Mouse (Mus musculus) G1E (cell line): ENCODE data around the gene Atf7ip. TPM values are rescaled to one million over a fixed set of nuclear protein-coding genes. Genes with fewer than 3 reads are reported as not detected.
A peak's percentile ranks its signal among the peaks of the same experiment; 100 is the strongest.

ENCODE experiments used
- ATAC-seq: 2 replicates; pipeline ENCODE4 v1.8.0; 2016; ENCODE audit warnings: mild to moderate bottlenecking; ENCODE audit not compliant: insufficient number of reproducible peaks, poor library complexity, low FRiP score, severe bottlenecking; ENCODE audit errors: extremely low read depth
- DNase-seq: peaks from one replicate; pipeline ENCODE4 v3.0.0; 2012; ENCODE audit warnings: low spot score
- H3K27me3 ChIP-seq: 2 replicates; pipeline ENCODE4 v1.6.1; 2012; ENCODE audit warnings: mild to moderate bottlenecking, low read length, inconsistent platforms; ENCODE audit not compliant: insufficient read depth
- H3K36me3 ChIP-seq: replicated peaks from 2 replicates; pipeline ENCODE3; 2012; ENCODE audit warnings: mild to moderate bottlenecking, inconsistent platforms
- H3K4me1 ChIP-seq: 2 replicates; pipeline ENCODE4 v1.6.1; 2012; ENCODE audit warnings: low read depth, low read length, inconsistent platforms, mixed read lengths; ENCODE audit not compliant: insufficient read depth
- H3K4me3 ChIP-seq: 2 replicates; pipeline ENCODE4 v1.5.1; 2012; ENCODE audit warnings: low read depth, mild to moderate bottlenecking, inconsistent platforms, low read length, moderate library complexity, mixed read lengths
- H3K9me3 ChIP-seq: replicated peaks from 2 replicates; pipeline ENCODE4 v1.6.1; 2012; ENCODE audit warnings: inconsistent platforms
- CTCF ChIP-seq: IDR thresholded peaks from 2 replicates; pipeline ENCODE4 v1.5.1; 2012; ENCODE audit warnings: low read depth, low read length, inconsistent platforms, mixed read lengths
- GATA1 ChIP-seq: IDR thresholded peaks from 2 replicates; pipeline ENCODE4 v1.6.1; 2012; ENCODE audit warnings: borderline replicate concordance, low read length, inconsistent platforms, mixed read lengths
- GATA2 ChIP-seq: IDR thresholded peaks from 2 replicates; pipeline ENCODE4 v1.6.1; 2012; ENCODE audit warnings: low read depth, low read length, inconsistent platforms, borderline replicate concordance
- POLR2AphosphoS5 ChIP-seq: IDR thresholded peaks from 2 replicates; pipeline ENCODE4 v1.6.1; 2012; ENCODE audit warnings: low read depth, low read length, inconsistent platforms; ENCODE audit not compliant: insufficient replicate concordance
- TAL1 ChIP-seq: conservative IDR thresholded peaks from 2 replicates; pipeline ENCODE4 v1.6.1; 2012; ENCODE audit warnings: low read depth, low read length, inconsistent platforms, mixed read lengths
- polyA plus RNA-seq: library from polyadenylated mRNA; stranded (reverse); fragments of >175 nt; gene quantifications from 2 replicates; pipeline ENCODE4 v1.2.3, GENCODE M21; 2012
- total RNA-seq, 2 experiments: library from RNA; stranded (forward) in 1 of 2; stranded (reverse) in 1 of 2; fragments of 200-1000 nt in 1 of 2; fragments of >200 nt in 1 of 2; fragmentation: Nextera tagmentation in 1 of 2; gene quantifications; 2 replicates each; pipeline ENCODE4 v1.2.3; 2014 to 2017

Gene Atf7ip
- total and polyA plus RNA-seq, 3 experiments = 24.2 to 192 (median 34.6) TPM

DNA sequence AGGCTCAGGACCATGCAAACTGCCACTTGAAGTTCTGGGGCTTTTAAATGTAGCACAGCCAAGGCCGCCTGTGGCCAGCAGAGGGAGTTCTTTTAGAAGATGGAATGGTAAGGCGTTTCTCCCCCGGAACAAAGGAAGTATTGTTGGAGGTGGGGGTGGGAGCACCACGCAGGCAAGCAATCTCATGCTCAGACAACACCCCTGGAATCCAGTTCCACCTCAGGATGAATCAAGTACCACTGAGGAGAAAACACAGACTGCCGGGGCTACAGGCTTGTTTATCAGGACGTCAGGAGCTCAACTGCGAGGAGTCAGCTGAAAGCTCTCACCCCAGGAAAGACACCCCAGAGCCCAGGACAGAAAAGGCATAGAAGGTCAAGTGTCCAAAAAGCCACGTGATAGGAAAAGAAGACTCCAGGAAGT lies 40.0 kb upstream of the Atf7ip start:
- Histone ChIP-seq H3K4me1 (peaks cover 61% of the 10 kb centered on the region), H3K36me3 (no peaks in the 10 kb centered on the region), H3K9me3 (0 out of 2 replicates have a peak, but pooled peaks cover 5% of the 10 kb centered on the region), H3K27me3 (peaks cover 3% of the 10 kb centered on the region; the same call in 1 of the 2 replicates), H3K4me3 (peak overlapping the region; percentile 45; the same call in 1 of the 2 replicates)
- ATAC-seq = peak; percentile 32
- peak; percentile 65 for DNase-seq
- TF ChIP-seq GATA2 (no peak), CTCF (peak; percentile 69)

DNA sequence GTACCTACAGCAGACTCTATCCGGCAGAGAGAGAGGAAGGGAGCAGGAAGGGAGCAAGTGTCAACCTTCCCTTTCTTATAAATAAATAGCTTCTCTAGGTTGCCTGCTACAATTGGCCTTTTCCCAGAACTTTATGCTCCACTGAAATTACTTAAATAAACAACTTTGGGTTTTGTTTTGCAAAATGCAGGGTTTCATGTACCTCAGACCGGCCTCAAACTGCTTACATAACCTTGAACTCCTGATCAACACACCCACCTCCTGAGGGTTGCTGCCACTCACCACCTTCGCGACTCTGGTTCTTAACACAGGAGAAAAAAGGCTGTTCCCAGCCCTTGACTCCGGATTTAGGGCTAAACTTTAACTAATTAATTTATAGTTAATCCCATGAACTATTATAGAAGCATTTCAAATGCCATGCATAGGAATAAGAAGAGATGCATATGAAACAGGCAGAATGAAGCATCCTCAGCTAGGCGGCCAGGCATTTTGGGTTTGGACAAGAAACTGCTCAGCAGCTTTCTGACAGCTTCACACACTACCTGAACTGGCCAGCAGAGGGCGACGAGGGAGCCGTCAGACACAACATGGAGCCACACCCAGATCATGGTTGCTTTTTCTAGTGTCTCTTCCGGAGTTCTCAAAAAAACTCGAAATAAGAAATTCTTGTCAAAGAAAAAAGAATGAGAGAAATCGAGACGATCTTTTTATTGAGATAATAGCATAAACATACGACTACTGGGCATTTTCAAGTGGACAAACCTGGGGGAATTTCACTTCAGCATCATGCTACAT lies 38.8 kb upstream of the Atf7ip start:
- ATAC-seq (no peak), DNase-seq (peak; percentile 64)
- Histone ChIP-seq H3K9me3 (0 out of 2 replicates have a peak, but pooled peaks cover 5% of the 10 kb centered on the region), H3K4me3 (peak overlapping the region; percentile 30; the same call in 1 of the 2 replicates), H3K4me1 (peaks cover 72% of the 10 kb centered on the region), H3K27me3 (no peaks in the 10 kb centered on the region; the same call in 1 of the 2 replicates), H3K36me3 (no peaks in the 10 kb centered on the region)
- TF ChIP-seq CTCF (peak; percentile 70), GATA1 (no peak), TAL1 (no peak), POLR2AphosphoS5 (no peak), GATA2 (no peak)

DNA sequence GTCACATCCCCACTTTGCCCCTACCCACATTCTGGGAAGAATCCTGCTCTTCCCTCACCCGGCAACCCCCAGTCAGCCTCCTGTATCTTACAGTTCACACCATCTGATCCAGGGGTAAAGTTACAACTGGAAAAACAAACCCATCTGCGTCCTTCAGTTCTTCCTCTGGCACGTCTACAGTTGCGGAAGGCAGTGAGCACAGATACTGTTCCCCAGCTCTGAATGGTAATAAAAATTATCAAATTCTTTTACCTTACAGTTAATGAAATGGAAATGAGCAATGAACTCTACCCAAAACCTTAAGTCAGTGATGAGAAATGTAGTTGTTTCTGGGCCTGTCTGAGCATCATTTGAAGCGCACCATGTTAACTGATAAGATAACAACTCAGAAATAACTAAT lies 38.1 kb upstream of the Atf7ip start:
- H3K27me3 ChIP-seq = no peaks in the 10 kb centered on the region
- H3K4me3 ChIP-seq = peak overlapping the region; percentile 30; the same call in 1 of the 2 replicates
- 0 out of 2 replicates have a peak, but pooled peaks cover 5% of the 10 kb centered on the region for H3K9me3 ChIP-seq
- H3K4me1 ChIP-seq = peaks cover 79% of the 10 kb centered on the region
- no peak for ATAC-seq
- TF ChIP-seq TAL1 (no peak), POLR2AphosphoS5 (no peak), GATA2 (no peak), GATA1 (no peak)
- no peaks in the 10 kb centered on the region for H3K36me3 ChIP-seq
- DNase-seq = no peak

DNA sequence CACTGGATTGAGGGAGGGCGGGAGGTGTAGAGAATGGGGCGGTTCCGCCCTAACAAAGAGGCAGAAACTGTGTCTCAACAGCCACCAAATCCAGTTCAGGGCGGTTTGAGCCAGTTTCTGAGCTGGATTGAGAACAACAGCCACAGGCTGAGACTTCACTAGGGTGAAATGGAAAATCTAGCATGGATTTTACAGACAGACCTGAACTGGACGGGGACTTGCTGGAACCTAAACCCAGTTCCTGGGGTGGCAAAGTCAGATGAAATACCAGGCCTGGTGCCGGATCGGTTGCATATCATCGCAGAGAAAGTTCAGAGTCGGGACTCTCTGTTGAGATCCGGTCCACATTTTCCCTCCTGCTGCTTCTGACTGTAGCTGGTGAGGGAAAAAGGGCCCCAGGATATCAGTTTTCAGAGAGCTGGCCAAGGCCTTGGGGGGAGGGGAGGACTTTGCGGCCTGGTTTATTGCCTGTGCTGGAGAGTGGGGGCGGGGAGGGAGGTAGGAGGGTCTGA lies 37.5 kb upstream of the Atf7ip start:
- no peaks in the 10 kb centered on the region for H3K36me3 ChIP-seq
- ATAC-seq = peak; percentile 67
- no peak for TF ChIP-seq TAL1
- no peak for TF ChIP-seq CTCF
- no peak for TF ChIP-seq GATA1
- 0 out of 2 replicates have a peak, but pooled peaks cover 5% of the 10 kb centered on the region for H3K9me3 ChIP-seq
- DNase-seq = peak; percentile 73
- H3K27me3 ChIP-seq = no peaks in the 10 kb centered on the region
- peak overlapping the region; percentile 45; the same call in 1 of the 2 replicates for H3K4me3 ChIP-seq
- H3K4me1 ChIP-seq = peaks cover 83% of the 10 kb centered on the region

DNA sequence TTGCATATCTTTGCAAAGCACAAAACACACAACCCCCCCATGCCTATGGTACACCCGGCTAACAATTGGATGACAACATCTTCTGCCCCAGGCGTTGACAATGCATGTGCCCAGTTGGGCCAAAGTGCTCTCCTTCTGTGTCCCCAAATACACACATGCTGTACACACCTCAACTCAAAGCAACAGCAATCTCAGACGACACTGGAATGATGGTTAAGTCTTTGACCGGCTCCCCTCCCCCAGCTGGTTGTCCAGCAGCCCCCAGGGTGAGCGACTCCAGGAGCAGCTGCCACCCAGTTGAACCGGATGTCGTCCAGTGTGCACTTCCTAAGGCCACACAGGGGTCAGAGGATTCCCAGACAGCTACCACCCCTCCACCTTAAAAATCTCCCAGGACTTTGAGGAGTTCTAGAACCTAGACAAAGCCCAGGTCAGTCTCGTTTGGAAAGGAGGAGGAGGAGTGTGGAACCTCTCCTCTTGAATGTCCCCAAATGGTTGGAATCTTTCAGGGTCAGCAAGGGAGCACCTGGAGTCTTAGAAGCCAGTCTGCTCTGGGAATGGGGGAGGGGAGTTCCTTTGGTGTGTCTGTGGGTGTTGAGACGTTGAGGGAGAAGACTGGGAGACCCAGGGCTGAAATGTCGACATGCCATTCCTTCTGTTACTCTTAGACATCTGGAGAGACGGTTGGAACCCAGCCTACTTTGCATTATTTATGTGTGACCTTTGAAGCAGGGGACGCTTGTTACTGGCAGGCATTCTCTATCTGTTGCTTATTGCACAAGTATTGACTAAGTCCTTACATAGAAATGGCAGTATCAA lies 36.8 kb upstream of the Atf7ip start:
- Histone ChIP-seq H3K27me3 (no peaks in the 10 kb centered on the region), H3K9me3 (0 out of 2 replicates have a peak, but pooled peaks cover 5% of the 10 kb centered on the region), H3K4me3 (peak overlapping the region; percentile 45; the same call in 1 of the 2 replicates), H3K4me1 (peaks cover 87% of the 10 kb centered on the region), H3K36me3 (no peaks in the 10 kb centered on the region)
- TF ChIP-seq CTCF = no peak
- no peak for TF ChIP-seq GATA1
- TF ChIP-seq TAL1 = no peak
- no peak for TF ChIP-seq GATA2
- no peak for TF ChIP-seq POLR2AphosphoS5
- ATAC-seq = no peak
- no peak for DNase-seq

DNA sequence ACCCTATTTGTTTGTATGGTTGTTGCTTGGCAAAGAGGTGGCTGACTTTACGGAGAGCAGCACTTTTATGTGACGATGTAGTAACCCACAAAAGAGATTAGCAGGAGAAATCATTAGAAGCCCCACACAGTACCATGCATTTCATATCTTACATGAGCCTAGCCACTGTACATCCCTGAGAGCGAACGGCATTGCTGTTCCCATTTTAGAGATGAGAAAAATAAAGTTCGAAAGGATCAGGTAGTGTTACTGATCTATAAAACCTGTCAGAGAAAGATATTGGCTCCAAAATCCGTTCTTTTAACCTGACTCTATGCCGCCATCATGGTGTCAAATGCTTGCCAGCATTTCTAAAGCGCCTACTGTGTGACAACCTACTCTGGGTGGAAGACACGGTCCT lies 36.2 kb upstream of the Atf7ip start:
- ATAC-seq = no peak

More for the DNA sequence above, 36.2 kb upstream of the Atf7ip start:
- no peaks in the 10 kb centered on the region for H3K27me3 ChIP-seq
- H3K4me3 ChIP-seq = no peak overlapping the region; the same call in 1 of the 2 replicates
- H3K9me3 ChIP-seq = 0 out of 2 replicates have a peak, but pooled peaks cover 5% of the 10 kb centered on the region
- TF ChIP-seq TAL1 = no peak
- TF ChIP-seq CTCF = no peak
- no peak for TF ChIP-seq GATA2
- TF ChIP-seq GATA1 = no peak
- no peak for TF ChIP-seq POLR2AphosphoS5
- peaks cover 86% of the 10 kb centered on the region for H3K4me1 ChIP-seq
- no peak for DNase-seq
- H3K36me3 ChIP-seq = no peaks in the 10 kb centered on the region
